Mouse (Mus musculus): Measurements from ENCODE around the gene Gxylt2.

DNA sequence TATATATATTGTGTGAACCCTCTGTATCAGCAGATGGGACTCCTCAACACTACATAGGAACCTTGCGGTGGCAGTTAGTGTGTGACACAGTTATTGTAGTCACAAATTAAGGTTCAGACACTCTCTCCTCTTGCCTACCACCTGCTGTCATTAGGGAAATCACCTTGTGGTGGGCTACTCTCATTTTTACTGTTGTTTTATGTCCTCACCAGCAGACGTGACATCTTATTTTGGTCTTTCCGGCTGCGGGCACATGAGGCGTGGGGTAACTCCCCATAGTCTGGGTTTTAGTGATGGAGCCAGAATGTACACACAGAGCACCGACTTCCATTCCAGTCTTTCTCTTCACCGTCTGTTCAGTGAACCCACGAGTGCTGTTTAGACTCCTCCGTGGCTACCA lies 102.7 kb downstream of the Gxylt2 start:
- TF ChIP-seq CTCF (IDR thresholded peaks at IDR 0.05; ENCODE audit: low read depth), result no peak
- TF ChIP-seq EP300 (optimal IDR thresholded peaks at IDR 0.05), result no peak

Measured in stomach, postnatal 0 days (tissue).